Mouse (Mus musculus): Measurements from ENCODE around the gene Cryz. TPM values are rescaled to one million over a fixed set of nuclear protein-coding genes. Genes with fewer than 3 reads are reported as not detected.

Cryz gene
- polyA plus RNA-seq, 1 experiment from 2014 or later = 18.2 TPM

DNA sequence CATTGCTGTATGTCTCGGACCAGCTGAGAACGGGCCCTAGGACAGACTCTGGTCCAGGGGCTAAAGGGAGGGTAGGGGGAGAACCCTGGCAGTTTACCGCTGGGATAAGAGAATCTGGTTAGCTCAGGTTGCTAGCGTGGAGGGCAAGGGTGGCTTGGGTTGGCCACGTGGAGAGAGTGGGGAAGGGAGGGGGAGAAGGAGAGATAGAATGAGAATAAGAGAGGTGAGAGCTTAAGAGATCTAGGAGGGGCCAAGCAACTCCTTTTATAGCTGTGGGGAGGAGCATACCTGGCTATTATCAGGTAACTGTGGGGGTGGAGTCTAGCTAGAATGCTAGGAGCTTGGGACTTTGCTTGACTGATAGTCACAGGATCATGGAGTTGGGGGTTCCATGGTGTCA is 74.5 kb downstream of the Cryz start:
- Histone ChIP-seq H3K4me2 (ENCODE audit: low read depth) (no peak overlapping the region), H3K4me3 (ENCODE audit: low read depth, low read length) (no peak overlapping the region), H3K9ac (ENCODE audit: low read length) (no peak overlapping the region), H3K27ac (ENCODE audit: low read depth, low read length) (no peak overlapping the region), H3K36me3 (ENCODE audit: control insufficient read depth, insufficient read depth, low read length) (no peaks in the 10 kb centered on the region), H3K9me3 (ENCODE audit: control insufficient read depth, low read length) (no peaks in the 10 kb centered on the region), H3K4me1 (ENCODE audit: control insufficient read depth, insufficient read depth, low read length) (no peaks in the 10 kb centered on the region), H3K27me3 (ENCODE audit: control insufficient read depth, insufficient read depth, low read length) (no peaks in the 10 kb centered on the region)
- WGBS = 71% methylated on average over 5 of the region's 5 CpGs
- ATAC-seq (ENCODE audit: insufficient read depth, low FRiP score, low TSS enrichment) (no peak), DNase-seq (ENCODE audit: low spot score) (no peak)

Other genes with a start within 250 kb of the Cryz start
- 19.0 and 24.4 TPM in 2 replicates for gene Tyw3, start 393 bp downstream of the Cryz start, polyA plus RNA-seq (2014; fragmentation: Nextera tagmentation; extraction: Ambion mirVana)
- 0.77 and 0.95 TPM in 2 replicates for gene Erich3, start 67.1 kb downstream of the Cryz start, polyA plus RNA-seq (2014; fragmentation: Nextera tagmentation; extraction: Ambion mirVana)

Data from neural tube, embryonic 11.5 days (tissue).